Mouse (Mus musculus): ENCODE results near the gene Bcl2l1. TPM values are rescaled to one million over a fixed set of nuclear protein-coding genes. Genes with fewer than 3 reads are reported as not detected.

Bcl2l1 gene
- polyA plus RNA-seq, 1 experiment from 2014 or later, result 99.7 TPM

GRCm38 (mm10) chr2:152734501-152734900, 97.0 kb downstream of the Bcl2l1 start:
- H3K27me3 ChIP-seq, result no peaks in the 10 kb centered on the region
- no peak for ATAC-seq (ENCODE audit: insufficient number of reproducible peaks, low FRiP score, low TSS enrichment, low read depth)
- H3K4me3 ChIP-seq (replicated peaks), result peak overlapping the region; percentile 83
- H3K9ac ChIP-seq, result peak overlapping the region; percentile 15; the same call in 1 of the 2 replicates
- WGBS, result 11% methylated on average over 10 of the region's 10 CpGs
- H3K27ac ChIP-seq (replicated peaks), result peak overlapping the region; percentile 93
- peaks cover 71% of the 10 kb centered on the region for H3K4me1 ChIP-seq
- no peaks in the 10 kb centered on the region for H3K9me3 ChIP-seq (replicated peaks)
- no peaks in the 10 kb centered on the region for H3K36me3 ChIP-seq
- H3K4me2 ChIP-seq (replicated peaks), result peak overlapping the region; percentile 80

GRCm38 (mm10) chr2:152733201-152733600, 98.3 kb downstream of the Bcl2l1 start:
- Histone ChIP-seq H3K27me3 (no peaks in the 10 kb centered on the region), H3K36me3 (no peaks in the 10 kb centered on the region), H3K4me1 (peaks cover 72% of the 10 kb centered on the region), H3K27ac (replicated peaks) (no peak overlapping the region), H3K9ac (no peak overlapping the region), H3K4me3 (replicated peaks) (no peak overlapping the region), H3K4me2 (replicated peaks) (no peak overlapping the region), H3K9me3 (replicated peaks) (no peaks in the 10 kb centered on the region)
- ATAC-seq (ENCODE audit: insufficient number of reproducible peaks, low FRiP score, low TSS enrichment, low read depth), result no peak
- 79% methylated on average over 2 of the region's 2 CpGs for WGBS

Small RNA genes within 50 kb of the gene (microRNA-seq; reads per million reads assigned to microRNA genes)
- gene Gm23802 (ENCODE audit: borderline number of aligned reads), result not detected
- gene Mir5622 (ENCODE audit: borderline number of aligned reads), result 0.52 reads per million

Other genes with a start within 250 kb of the Bcl2l1 start
- gene Defb45, start 232.3 kb downstream of the Bcl2l1 start, polyA plus RNA-seq (2015; fragmentation: Nextera tagmentation; extraction: Ambion mirVana), result not detected in 2 replicates
- not detected in 2 replicates for gene Defb36, start 227.4 kb downstream of the Bcl2l1 start, polyA plus RNA-seq (2015; fragmentation: Nextera tagmentation; extraction: Ambion mirVana)
- gene Defb25, start 208.7 kb downstream of the Bcl2l1 start, polyA plus RNA-seq (2015; fragmentation: Nextera tagmentation; extraction: Ambion mirVana), result 1.5 and 3.4 TPM in 2 replicates
- 5.0 and 5.3 TPM in 2 replicates for gene Rem1, start 204.8 kb downstream of the Bcl2l1 start, polyA plus RNA-seq (2015; fragmentation: Nextera tagmentation; extraction: Ambion mirVana)
- 130 and 137 TPM in 2 replicates for gene H13, start 162.3 kb downstream of the Bcl2l1 start, polyA plus RNA-seq (2015; fragmentation: Nextera tagmentation; extraction: Ambion mirVana)
- gene Mcts2, start 144.7 kb downstream of the Bcl2l1 start, polyA plus RNA-seq (2015; fragmentation: Nextera tagmentation; extraction: Ambion mirVana), result 24.7 and 27.3 TPM in 2 replicates
- 142 and 160 TPM in 2 replicates for gene Id1, start 95.5 kb downstream of the Bcl2l1 start, polyA plus RNA-seq (2015; fragmentation: Nextera tagmentation; extraction: Ambion mirVana)
- gene Cox4i2, start 77.6 kb downstream of the Bcl2l1 start, polyA plus RNA-seq (2015; fragmentation: Nextera tagmentation; extraction: Ambion mirVana), result 37.7 and 37.9 TPM in 2 replicates
- 60.1 and 60.6 TPM in 2 replicates for gene Tpx2, start 16.2 kb upstream of the Bcl2l1 start, polyA plus RNA-seq (2015; fragmentation: Nextera tagmentation; extraction: Ambion mirVana)
- gene Mylk2, start 79.6 kb upstream of the Bcl2l1 start, polyA plus RNA-seq (2015; fragmentation: Nextera tagmentation; extraction: Ambion mirVana), result 0.73 and 0.92 TPM in 2 replicates
- 3.4 TPM in 2 replicates for gene Foxs1, start 101.5 kb upstream of the Bcl2l1 start, polyA plus RNA-seq (2015; fragmentation: Nextera tagmentation; extraction: Ambion mirVana)
- 0.29 and 0.53 TPM in 2 replicates for gene Dusp15, start 120.0 kb upstream of the Bcl2l1 start, polyA plus RNA-seq (2015; fragmentation: Nextera tagmentation; extraction: Ambion mirVana)
- 1.2 and 4.3 TPM in 2 replicates for gene Ttll9, start 130.8 kb upstream of the Bcl2l1 start, polyA plus RNA-seq (2015; fragmentation: Nextera tagmentation; extraction: Ambion mirVana)
- gene Pdrg1, start 183.7 kb upstream of the Bcl2l1 start, polyA plus RNA-seq (2015; fragmentation: Nextera tagmentation; extraction: Ambion mirVana), result 144 and 151 TPM in 2 replicates
- gene Xkr7, start 200.1 kb upstream of the Bcl2l1 start, polyA plus RNA-seq (2015; fragmentation: Nextera tagmentation; extraction: Ambion mirVana), result not detected in 2 replicates
- 2.4 and 3.0 TPM in 2 replicates for gene Ccm2l, start 234.2 kb upstream of the Bcl2l1 start, polyA plus RNA-seq (2015; fragmentation: Nextera tagmentation; extraction: Ambion mirVana)